Mouse (Mus musculus) cerebellum, adult 18-20 months (tissue): Measurements from ENCODE around the gene Mgat5b.

Experiments
- DNase-seq, 2 experiments: peaks; one replicate each; pipeline ENCODE4 v3.0.0; 2021

The Mgat5b gene

GRCm38 (mm10) chr11:117035661-117036336, 117.1 kb downstream of the Mgat5b start:
- DNase-seq, result no peak
